Mouse (Mus musculus): ENCODE results near the gene Hspa12a.

- no peak for TF ChIP-seq GATA1 (IDR thresholded peaks at IDR 0.05; ENCODE audit: borderline replicate concordance, low read length)
- no peak for TF ChIP-seq FLI1 (IDR thresholded peaks at IDR 0.05; ENCODE audit: low read length)
Observed at GRCm38 (mm10) chr19:58896216-58896615, 47.2 kb downstream of the Hspa12a start.
